7 mouse cellular contexts compared by ENCODE assay signal in the genomic region with DNA sequence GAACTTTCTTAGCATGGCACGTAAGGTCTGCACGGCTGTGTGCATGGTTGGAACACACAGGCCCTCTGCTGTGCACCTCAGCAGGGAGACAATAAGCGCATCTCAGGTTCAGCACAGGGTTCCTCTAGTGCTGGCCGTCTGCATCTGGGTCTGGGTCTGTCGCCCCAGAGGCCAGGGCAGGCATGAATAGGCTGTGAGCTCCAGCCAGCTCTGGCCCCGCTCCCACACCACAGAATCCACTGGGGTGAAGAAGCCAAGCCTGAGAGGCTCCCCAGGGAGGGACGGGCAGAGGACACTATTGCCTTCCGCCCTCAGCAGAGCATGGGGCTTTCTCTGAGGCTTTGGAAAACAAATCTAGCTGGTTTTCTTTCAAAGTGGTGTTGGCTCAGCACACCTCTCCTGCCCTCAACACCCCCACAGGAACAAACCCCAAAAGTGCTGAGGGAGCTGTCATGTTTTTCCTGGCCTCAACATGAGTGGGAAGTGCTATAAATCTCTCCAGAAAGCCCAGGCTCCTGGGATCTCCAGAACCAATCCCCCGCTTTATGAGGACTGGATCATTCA.
DNase-seq lines count a peak whose midpoint lies in the region; ATAC-seq and TF ChIP-seq lines count a peak whose summit lies in the region.

No protein-coding gene starts in this region.

- WGBS in lung, postnatal 0 days = 72% methylated on average over 9 of the region's 9 CpGs
- 62% methylated on average over 9 of the region's 9 CpGs for WGBS in lung, adult 2 months
- WGBS in heart, embryonic 11.5 days (ENCODE audit: insufficient replicate concordance) = 52% methylated on average over 9 of the region's 9 CpGs
- WGBS in kidney, embryonic 16.5 days = 48% methylated on average over 9 of the region's 9 CpGs

- H3K4me3 ChIP-seq in lung, postnatal 0 days (ENCODE audit: low read depth, low read length) = no peak overlapping the region
- no peak overlapping the region for H3K4me3 ChIP-seq in lung, adult 2 months (replicated peaks; ENCODE audit: extremely low read depth, low read depth, low read length)
- H3K4me3 ChIP-seq in heart, embryonic 11.5 days (ENCODE audit: low read depth, low read length) = no peak overlapping the region
- no peak overlapping the region for H3K4me3 ChIP-seq in kidney, embryonic 16.5 days (ENCODE audit: low read length)

- no peak overlapping the region for H3K9ac ChIP-seq in lung, postnatal 0 days (replicated peaks; ENCODE audit: low read depth)
- no peak overlapping the region for H3K9ac ChIP-seq in heart, embryonic 11.5 days (ENCODE audit: low read depth, low read length)
- H3K9ac ChIP-seq in kidney, embryonic 16.5 days (replicated peaks; ENCODE audit: low read length) = no peak overlapping the region

- 0 out of 2 replicates have a peak, but pooled peaks cover 5% of the 10 kb centered on the region for H3K4me1 ChIP-seq in lung, postnatal 0 days (ENCODE audit: insufficient read depth, low read depth, low read length)
- peaks cover 12% of the 10 kb centered on the region for H3K4me1 ChIP-seq in lung, adult 2 months (ENCODE audit: control insufficient read depth, insufficient read depth, low read length)
- peaks cover 20% of the 10 kb centered on the region for H3K4me1 ChIP-seq in heart, embryonic 11.5 days (ENCODE audit: control insufficient read depth, insufficient read depth, low read length)
- H3K4me1 ChIP-seq in kidney, embryonic 16.5 days (ENCODE audit: insufficient read depth, low read length) = peaks cover 33% of the 10 kb centered on the region

- no peak for ATAC-seq in lung, postnatal 0 days
- ATAC-seq in heart, embryonic 11.5 days (replicated peaks; ENCODE audit: insufficient number of reproducible peaks, low FRiP score, low TSS enrichment) = peak; percentile 9; the same call in 1 of the 2 replicates
- ATAC-seq in kidney, embryonic 16.5 days (ENCODE audit: low FRiP score, low TSS enrichment) = peak; percentile 75
- no peak for ATAC-seq in granulocyte monocyte progenitor cell, adult 5-6 weeks (replicated peaks; ENCODE audit: poor library complexity, severe bottlenecking)

- no peak for TF ChIP-seq POLR2A in lung, adult 2 months (IDR thresholded peaks at IDR 0.05; ENCODE audit: borderline replicate concordance, extremely low read depth, low read depth, low read length)

- DNase-seq in lung, postnatal 0 days (ENCODE audit: low spot score) = no peak
- no peak for DNase-seq in lung, adult 2 months
- peak; percentile 55 to 80 for DNase-seq in cerebellum, postnatal 10 days
- DNase-seq in urinary bladder, adult 18-20 months (ENCODE audit: low spot score in 2 of 2) = no peak

- peak overlapping the region; percentile 55 for H3K27ac ChIP-seq in lung, postnatal 0 days (ENCODE audit: low read length)
- peak overlapping the region; percentile 74 for H3K27ac ChIP-seq in heart, embryonic 11.5 days (ENCODE audit: low read depth, low read length)
- peak overlapping the region; percentile 47 for H3K27ac ChIP-seq in kidney, embryonic 16.5 days (ENCODE audit: low read length)

- H3K4me2 ChIP-seq in lung, postnatal 0 days (replicated peaks; ENCODE audit: low read depth, low read length) = no peak overlapping the region
- H3K4me2 ChIP-seq in heart, embryonic 11.5 days = no peak overlapping the region
- no peak overlapping the region for H3K4me2 ChIP-seq in kidney, embryonic 16.5 days (replicated peaks; ENCODE audit: low read depth, low read length)

- H3K27me3 ChIP-seq in lung, postnatal 0 days (replicated peaks; ENCODE audit: insufficient read depth, low read length) = no peaks in the 10 kb centered on the region
- no peaks in the 10 kb centered on the region for H3K27me3 ChIP-seq in heart, embryonic 11.5 days (ENCODE audit: control insufficient read depth, insufficient read depth, low read length)
- no peaks in the 10 kb centered on the region for H3K27me3 ChIP-seq in kidney, embryonic 16.5 days (ENCODE audit: insufficient read depth, low read length)

- TF ChIP-seq EP300 in lung, postnatal 0 days (IDR thresholded peaks at IDR 0.05) = no peak

- H3K36me3 ChIP-seq in lung, postnatal 0 days (ENCODE audit: insufficient read depth, low read length) = no peaks in the 10 kb centered on the region
- H3K36me3 ChIP-seq in heart, embryonic 11.5 days (ENCODE audit: control insufficient read depth, insufficient read depth, low read length) = no peaks in the 10 kb centered on the region
- no peaks in the 10 kb centered on the region for H3K36me3 ChIP-seq in kidney, embryonic 16.5 days (ENCODE audit: insufficient read depth, low read length)

- H3K9me3 ChIP-seq in lung, postnatal 0 days (ENCODE audit: low read length) = no peaks in the 10 kb centered on the region
- no peaks in the 10 kb centered on the region for H3K9me3 ChIP-seq in heart, embryonic 11.5 days (replicated peaks; ENCODE audit: control insufficient read depth, low read length)
- no peaks in the 10 kb centered on the region for H3K9me3 ChIP-seq in kidney, embryonic 16.5 days (ENCODE audit: low read length)

- TF ChIP-seq CTCF in lung, postnatal 0 days (IDR thresholded peaks at IDR 0.05) = no peak
- no peak for TF ChIP-seq CTCF in lung, adult 2 months (IDR thresholded peaks at IDR 0.05; ENCODE audit: insufficient read depth, low read length)

Comparison
In these comparisons a context has a peak if more than half of its experiments do, and no peak if none do; other contexts are left out.
1. ATAC-seq: peak in heart, embryonic 11.5 days (single experiment) and kidney, embryonic 16.5 days (single experiment); none in lung, postnatal 0 days (single experiment) and granulocyte monocyte progenitor cell, adult 5-6 weeks (single experiment).
2. DNase-seq: peak in cerebellum, postnatal 10 days (2 of 2); none in lung, postnatal 0 days (single experiment), lung, adult 2 months (single experiment) and urinary bladder, adult 18-20 months (0 of 2).
3. Peak in every context shown above with its lines, with median percentiles within 50 percentile points of each other: H3K27ac ChIP-seq.